Mouse (Mus musculus) CH12.LX (cell line): Measurements from ENCODE around the gene Gpr157.

Experiments
- CTCF ChIP-seq, 2 experiments: IDR thresholded peaks in 1 of 2; conservative IDR thresholded peaks in 1 of 2; 2 replicates each; pipeline ENCODE4 v1.5.1; 2011 to 2012; ENCODE audit warnings: low read depth in 2 of 2, low read length in 2 of 2, improper control_type of control experiment in 1 of 2, inconsistent platforms in 1 of 2, mild to moderate bottlenecking in 1 of 2, moderate library complexity in 1 of 2
- E2F4 ChIP-seq: IDR thresholded peaks from 2 replicates; pipeline ENCODE4 v1.6.1; 2011; ENCODE audit warnings: low read depth, low read length, improper control_type of control experiment; ENCODE audit not compliant: insufficient replicate concordance
- EP300 ChIP-seq: IDR thresholded peaks from 2 replicates; pipeline ENCODE4 v1.6.1; 2011; ENCODE audit warnings: low read length, improper control_type of control experiment
- HCFC1 ChIP-seq: IDR thresholded peaks from 2 replicates; pipeline ENCODE4 v1.6.1; 2012; ENCODE audit warnings: low read depth, mild to moderate bottlenecking, inconsistent platforms, low read length, improper control_type of control experiment
- IRF4 ChIP-seq: IDR thresholded peaks from 2 replicates; pipeline ENCODE4 v1.6.1; 2014; ENCODE audit warnings: low read depth, mild to moderate bottlenecking, inconsistent platforms, low read length, improper control_type of control experiment
- MEF2A ChIP-seq: IDR thresholded peaks from 2 replicates; pipeline ENCODE4 v1.6.1; 2014; ENCODE audit warnings: low read depth, mild to moderate bottlenecking, inconsistent platforms, low read length, improper control_type of control experiment, borderline replicate concordance
- NELFE ChIP-seq: IDR thresholded peaks from 2 replicates; pipeline ENCODE4 v1.6.1; 2011; ENCODE audit warnings: low read depth, low read length, improper control_type of control experiment
- POLR2A ChIP-seq: IDR thresholded peaks from 2 replicates; pipeline ENCODE4 v1.6.1; 2011; ENCODE audit warnings: low read depth, mild to moderate bottlenecking, improper control_type of control experiment, low read length
- POLR2AphosphoS2 ChIP-seq: IDR thresholded peaks from 2 replicates; pipeline ENCODE4 v1.6.1; 2011; ENCODE audit warnings: low read depth, low read length, improper control_type of control experiment
- RAD21 ChIP-seq: IDR thresholded peaks from 2 replicates; pipeline ENCODE4 v1.6.1; 2011; ENCODE audit warnings: low read depth, mild to moderate bottlenecking, low read length, improper control_type of control experiment, moderate library complexity
- RCOR1 ChIP-seq: conservative IDR thresholded peaks from 2 replicates; pipeline ENCODE4 v1.6.1; 2012; ENCODE audit warnings: low read depth, mild to moderate bottlenecking, inconsistent platforms, low read length, improper control_type of control experiment
- ZC3H11A ChIP-seq: IDR thresholded peaks from 2 replicates; pipeline ENCODE4 v1.6.1; 2012; ENCODE audit warnings: low read depth, mild to moderate bottlenecking, inconsistent platforms, low read length, improper control_type of control experiment

- TF ChIP-seq POLR2A, result no peak
- no peak for TF ChIP-seq ZC3H11A
- no peak for TF ChIP-seq CTCF (conservative IDR thresholded peaks at IDR 0.05 in 1 of 2, IDR thresholded peaks at IDR 0.05 in 1 of 2; ENCODE audit: low read depth in 2 of 2, low read length in 2 of 2)
- TF ChIP-seq E2F4, result no peak
- no peak for TF ChIP-seq RAD21
- no peak for TF ChIP-seq RCOR1
- no peak for TF ChIP-seq IRF4
- TF ChIP-seq NELFE, result no peak
- TF ChIP-seq HCFC1, result no peak
- TF ChIP-seq POLR2AphosphoS2, result no peak
- no peak for TF ChIP-seq EP300
- no peak for TF ChIP-seq MEF2A
Observed at GRCm38 (mm10) chr4:150126373-150126772, 39.2 kb downstream of the Gpr157 start.
